Mouse (Mus musculus) layer of hippocampus, adult 8-10 months (tissue): ENCODE data around the gene Twsg1. TPM values are rescaled to one million over a fixed set of nuclear protein-coding genes. Genes with fewer than 3 reads are reported as not detected.

ENCODE experiments used
- DNase-seq, 2 experiments: peaks; one replicate each; pipeline ENCODE4 v3.0.0; 2022; ENCODE audit warnings: low spot score in 2 of 2
- total RNA-seq, 4 experiments: library from RNA; stranded (reverse); gene quantifications; 2 replicates each; pipeline ENCODE4 v1.2.4; 2022

The Twsg1 gene
- total RNA-seq, 4 experiments from 2014 or later: 28.9 to 40.8 (median 31.2) TPM

GRCm38 (mm10) chr17:65933741-65934140 lies 17.3 kb downstream of the Twsg1 start:
- no peak for DNase-seq

- no peak for DNase-seq
These were observed 19.5 kb downstream of the Twsg1 start for GRCm38 (mm10) chr17:65931525-65931924.

GRCm38 (mm10) chr17:65930960-65931359 lies 20.1 kb downstream of the Twsg1 start:
- DNase-seq: peak; percentile 75 to 80

GRCm38 (mm10) chr17:65930158-65930826 lies 20.7 kb downstream of the Twsg1 start:
- no peak for DNase-seq

- DNase-seq: no peak
These were observed 21.6 kb downstream of the Twsg1 start for GRCm38 (mm10) chr17:65929319-65929978.

- DNase-seq: peak; percentile 47 to 58
These were observed 23.9 kb downstream of the Twsg1 start for GRCm38 (mm10) chr17:65927077-65927476.

- no peak for DNase-seq
These were observed 26.8 kb downstream of the Twsg1 start for GRCm38 (mm10) chr17:65924218-65924617.

GRCm38 (mm10) chr17:65921975-65922374 lies 29.1 kb downstream of the Twsg1 start:
- no peak for DNase-seq

- DNase-seq: peak in 1 of 2 experiments; percentile 1
These were observed 31.8 kb downstream of the Twsg1 start for GRCm38 (mm10) chr17:65919235-65919634.

GRCm38 (mm10) chr17:65916135-65916668 lies 34.8 kb downstream of the Twsg1 start:
- peak; percentile 81 for DNase-seq

GRCm38 (mm10) chr17:65914083-65914482 lies 36.9 kb downstream of the Twsg1 start:
- no peak for DNase-seq

- DNase-seq: no peak
These were observed 38.8 kb downstream of the Twsg1 start for GRCm38 (mm10) chr17:65912202-65912601.

GRCm38 (mm10) chr17:65911285-65912069 lies 39.5 kb downstream of the Twsg1 start:
- no peak for DNase-seq

- DNase-seq: no peak
These were observed 42.8 kb downstream of the Twsg1 start for GRCm38 (mm10) chr17:65908270-65908669.

- no peak for DNase-seq
These were observed 44.1 kb downstream of the Twsg1 start for GRCm38 (mm10) chr17:65906895-65907401.

GRCm38 (mm10) chr17:65906313-65906894 lies 44.6 kb downstream of the Twsg1 start:
- DNase-seq: no peak

- DNase-seq: no peak
These were observed 45.8 kb downstream of the Twsg1 start for GRCm38 (mm10) chr17:65905241-65905640.

GRCm38 (mm10) chr17:65903826-65904225 lies 47.2 kb downstream of the Twsg1 start:
- DNase-seq: no peak

- no peak for DNase-seq
These were observed 48.0 kb downstream of the Twsg1 start for GRCm38 (mm10) chr17:65903011-65903410.

- no peak for DNase-seq
These were observed 48.7 kb downstream of the Twsg1 start for GRCm38 (mm10) chr17:65902281-65902680.

- DNase-seq: no peak
These were observed 55.0 kb downstream of the Twsg1 start for GRCm38 (mm10) chr17:65896016-65896415.
